Mouse (Mus musculus): ENCODE data around the gene Acyp2.

DNA sequence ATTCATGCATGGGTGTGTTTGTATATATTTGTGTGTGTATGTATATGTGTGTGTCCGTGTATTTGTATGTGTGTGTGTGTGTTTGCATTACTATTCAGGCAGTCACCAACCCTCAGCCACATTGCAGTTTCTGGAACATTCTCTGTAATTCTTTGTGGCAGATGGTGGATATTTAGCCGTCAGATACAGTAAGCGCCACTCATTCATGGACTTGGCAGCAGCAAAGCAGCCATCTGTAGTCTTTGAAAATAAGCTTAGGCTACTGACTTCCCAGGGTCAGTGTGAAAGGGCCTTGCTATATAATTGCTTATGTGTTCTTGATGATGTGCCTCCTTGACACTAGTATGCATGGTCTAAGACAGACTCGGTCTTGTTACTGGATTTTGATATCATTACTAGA, 141.2 kb downstream of the Acyp2 start:
- no peak for TF ChIP-seq CTCF (conservative IDR thresholded peaks at IDR 0.05; ENCODE audit: insufficient read depth, insufficient read length, low read depth, low read length)
- no peak for TF ChIP-seq POLR2A (IDR thresholded peaks at IDR 0.05; ENCODE audit: low read depth, low read length)
